Mouse (Mus musculus): ENCODE measurements around the gene Tmem120a. TPM values are rescaled to one million over a fixed set of nuclear protein-coding genes. Genes with fewer than 3 reads are reported as not detected.

The Tmem120a gene
- polyA plus RNA-seq, 1 experiment from 2014 or later, result 59.4 TPM

GRCm38 (mm10) chr5:135736544-135736943, 7.7 kb downstream of the Tmem120a start:
- Histone ChIP-seq H3K4me3 (ENCODE audit: low read depth, low read length) (no peak overlapping the region), H3K27me3 (ENCODE audit: control insufficient read depth, insufficient read depth, low read length) (no peaks in the 10 kb centered on the region), H3K4me2 (ENCODE audit: low read depth) (no peak overlapping the region), H3K9me3 (ENCODE audit: control insufficient read depth, low read length) (no peaks in the 10 kb centered on the region), H3K9ac (ENCODE audit: low read length) (no peak overlapping the region), H3K36me3 (ENCODE audit: control insufficient read depth, insufficient read depth, low read length) (peaks cover 41% of the 10 kb centered on the region), H3K4me1 (ENCODE audit: control insufficient read depth, insufficient read depth, low read length) (no peaks in the 10 kb centered on the region), H3K27ac (ENCODE audit: low read depth, low read length) (no peak overlapping the region)
- 90% methylated on average over 16 of the region's 16 CpGs for WGBS
- no peak for ATAC-seq (ENCODE audit: insufficient read depth, low FRiP score, low TSS enrichment)
- DNase-seq (ENCODE audit: low spot score), result no peak

- H3K27ac ChIP-seq (ENCODE audit: low read depth, low read length), result no peak overlapping the region
- DNase-seq (ENCODE audit: low spot score) (no peak), ATAC-seq (ENCODE audit: insufficient read depth, low FRiP score, low TSS enrichment) (no peak)
- no peaks in the 10 kb centered on the region for H3K4me1 ChIP-seq (ENCODE audit: control insufficient read depth, insufficient read depth, low read length)
- H3K9me3 ChIP-seq (ENCODE audit: control insufficient read depth, low read length), result no peaks in the 10 kb centered on the region
- H3K36me3 ChIP-seq (ENCODE audit: control insufficient read depth, insufficient read depth, low read length), result peaks cover 48% of the 10 kb centered on the region
- WGBS, result 93% methylated on average over 13 of the region's 13 CpGs
- H3K9ac ChIP-seq (ENCODE audit: low read length), result no peak overlapping the region
- H3K4me3 ChIP-seq (ENCODE audit: low read depth, low read length), result no peak overlapping the region
- H3K27me3 ChIP-seq (ENCODE audit: control insufficient read depth, insufficient read depth, low read length), result no peaks in the 10 kb centered on the region
- H3K4me2 ChIP-seq (ENCODE audit: low read depth), result no peak overlapping the region
These were observed 8.5 kb downstream of the Tmem120a start for GRCm38 (mm10) chr5:135735741-135736140.

GRCm38 (mm10) chr5:135734057-135734680, 10.1 kb downstream of the Tmem120a start:
- no peaks in the 10 kb centered on the region for H3K27me3 ChIP-seq (ENCODE audit: control insufficient read depth, insufficient read depth, low read length)
- no peak overlapping the region for H3K27ac ChIP-seq (ENCODE audit: low read depth, low read length)
- WGBS, result 93% methylated on average over 39 of the region's 42 CpGs
- no peaks in the 10 kb centered on the region for H3K4me1 ChIP-seq (ENCODE audit: control insufficient read depth, insufficient read depth, low read length)
- no peak overlapping the region for H3K4me2 ChIP-seq (ENCODE audit: low read depth)
- H3K9ac ChIP-seq (ENCODE audit: low read length), result no peak overlapping the region
- peaks cover 57% of the 10 kb centered on the region for H3K36me3 ChIP-seq (ENCODE audit: control insufficient read depth, insufficient read depth, low read length)
- no peak overlapping the region for H3K4me3 ChIP-seq (ENCODE audit: low read depth, low read length)
- ATAC-seq (ENCODE audit: insufficient read depth, low FRiP score, low TSS enrichment), result no peak
- H3K9me3 ChIP-seq (ENCODE audit: control insufficient read depth, low read length), result no peaks in the 10 kb centered on the region
- DNase-seq (ENCODE audit: low spot score), result no peak

- H3K36me3 ChIP-seq (ENCODE audit: control insufficient read depth, insufficient read depth, low read length), result peaks cover 57% of the 10 kb centered on the region
- 99% methylated on average over 4 of the region's 4 CpGs for WGBS
These were observed 11.2 kb downstream of the Tmem120a start for GRCm38 (mm10) chr5:135733071-135733470.

GRCm38 (mm10) chr5:135731322-135731721, 12.9 kb downstream of the Tmem120a start:
- DNase-seq (ENCODE audit: low spot score), result no peak
- no peak overlapping the region for H3K4me2 ChIP-seq (ENCODE audit: low read depth)
- no peak overlapping the region for H3K4me3 ChIP-seq (ENCODE audit: low read depth, low read length)
- 93% methylated on average over 16 of the region's 16 CpGs for WGBS
- peaks cover 52% of the 10 kb centered on the region for H3K36me3 ChIP-seq (ENCODE audit: control insufficient read depth, insufficient read depth, low read length)
- no peak overlapping the region for H3K27ac ChIP-seq (ENCODE audit: low read depth, low read length)
- H3K9me3 ChIP-seq (ENCODE audit: control insufficient read depth, low read length), result no peaks in the 10 kb centered on the region
- H3K4me1 ChIP-seq (ENCODE audit: control insufficient read depth, insufficient read depth, low read length), result peaks cover 1% of the 10 kb centered on the region
- no peak for ATAC-seq (ENCODE audit: insufficient read depth, low FRiP score, low TSS enrichment)
- H3K27me3 ChIP-seq (ENCODE audit: control insufficient read depth, insufficient read depth, low read length), result no peaks in the 10 kb centered on the region
- H3K9ac ChIP-seq (ENCODE audit: low read length), result no peak overlapping the region; the same call in 1 of the 2 replicates

More at GRCm38 (mm10) chr5:135733071-135733470, 11.2 kb downstream of the Tmem120a start:
- H3K9me3 ChIP-seq (ENCODE audit: control insufficient read depth, low read length), result no peaks in the 10 kb centered on the region
- H3K4me3 ChIP-seq (ENCODE audit: low read depth, low read length), result no peak overlapping the region
- no peak for ATAC-seq (ENCODE audit: insufficient read depth, low FRiP score, low TSS enrichment)
- H3K4me1 ChIP-seq (ENCODE audit: control insufficient read depth, insufficient read depth, low read length), result no peaks in the 10 kb centered on the region
- no peak overlapping the region for H3K4me2 ChIP-seq (ENCODE audit: low read depth)
- no peaks in the 10 kb centered on the region for H3K27me3 ChIP-seq (ENCODE audit: control insufficient read depth, insufficient read depth, low read length)
- no peak overlapping the region for H3K27ac ChIP-seq (ENCODE audit: low read depth, low read length)
- DNase-seq (ENCODE audit: low spot score), result no peak
- no peak overlapping the region for H3K9ac ChIP-seq (ENCODE audit: low read length)

- Histone ChIP-seq H3K27ac (ENCODE audit: low read depth, low read length) (no peak overlapping the region), H3K4me2 (ENCODE audit: low read depth) (no peak overlapping the region), H3K4me3 (ENCODE audit: low read depth, low read length) (no peak overlapping the region), H3K9ac (ENCODE audit: low read length) (no peak overlapping the region; the same call in 1 of the 2 replicates), H3K27me3 (ENCODE audit: control insufficient read depth, insufficient read depth, low read length) (no peaks in the 10 kb centered on the region), H3K36me3 (ENCODE audit: control insufficient read depth, insufficient read depth, low read length) (peaks cover 52% of the 10 kb centered on the region), H3K4me1 (ENCODE audit: control insufficient read depth, insufficient read depth, low read length) (peaks cover 5% of the 10 kb centered on the region), H3K9me3 (ENCODE audit: control insufficient read depth, low read length) (no peaks in the 10 kb centered on the region)
- 94% methylated on average over 10 of the region's 10 CpGs for WGBS
- DNase-seq (ENCODE audit: low spot score), result no peak
- no peak for ATAC-seq (ENCODE audit: insufficient read depth, low FRiP score, low TSS enrichment)
These were observed 13.3 kb downstream of the Tmem120a start for GRCm38 (mm10) chr5:135730916-135731315.

GRCm38 (mm10) chr5:135730278-135730677, 14.0 kb downstream of the Tmem120a start:
- WGBS, result 96% methylated on average over 10 of the region's 10 CpGs
- H3K4me3 ChIP-seq (ENCODE audit: low read depth, low read length), result no peak overlapping the region
- H3K4me1 ChIP-seq (ENCODE audit: control insufficient read depth, insufficient read depth, low read length), result peaks cover 12% of the 10 kb centered on the region
- H3K36me3 ChIP-seq (ENCODE audit: control insufficient read depth, insufficient read depth, low read length), result peaks cover 46% of the 10 kb centered on the region
- no peaks in the 10 kb centered on the region for H3K9me3 ChIP-seq (ENCODE audit: control insufficient read depth, low read length)
- ATAC-seq (ENCODE audit: insufficient read depth, low FRiP score, low TSS enrichment) (no peak), DNase-seq (ENCODE audit: low spot score) (no peak)
- H3K4me2 ChIP-seq (ENCODE audit: low read depth), result no peak overlapping the region
- no peak overlapping the region for H3K9ac ChIP-seq (ENCODE audit: low read length)
- H3K27me3 ChIP-seq (ENCODE audit: control insufficient read depth, insufficient read depth, low read length), result no peaks in the 10 kb centered on the region
- H3K27ac ChIP-seq (ENCODE audit: low read depth, low read length), result no peak overlapping the region

- no peak overlapping the region for H3K4me3 ChIP-seq (ENCODE audit: low read depth, low read length)
- DNase-seq (ENCODE audit: low spot score) (no peak), ATAC-seq (ENCODE audit: insufficient read depth, low FRiP score, low TSS enrichment) (no peak)
- no peak overlapping the region for H3K4me2 ChIP-seq (ENCODE audit: low read depth)
- H3K4me1 ChIP-seq (ENCODE audit: control insufficient read depth, insufficient read depth, low read length), result peaks cover 21% of the 10 kb centered on the region
- no peak overlapping the region for H3K9ac ChIP-seq (ENCODE audit: low read length)
- H3K27ac ChIP-seq (ENCODE audit: low read depth, low read length), result no peak overlapping the region
- 94% methylated on average over 13 of the region's 13 CpGs for WGBS
- no peaks in the 10 kb centered on the region for H3K9me3 ChIP-seq (ENCODE audit: control insufficient read depth, low read length)
- peaks cover 39% of the 10 kb centered on the region for H3K36me3 ChIP-seq (ENCODE audit: control insufficient read depth, insufficient read depth, low read length)
- H3K27me3 ChIP-seq (ENCODE audit: control insufficient read depth, insufficient read depth, low read length), result no peaks in the 10 kb centered on the region
These were observed 14.9 kb downstream of the Tmem120a start for GRCm38 (mm10) chr5:135729351-135729750.

- no peak overlapping the region for H3K9ac ChIP-seq (ENCODE audit: low read length)
- H3K27me3 ChIP-seq (ENCODE audit: control insufficient read depth, insufficient read depth, low read length), result no peaks in the 10 kb centered on the region
- WGBS, result 93% methylated on average over 13 of the region's 13 CpGs
- no peaks in the 10 kb centered on the region for H3K9me3 ChIP-seq (ENCODE audit: control insufficient read depth, low read length)
- peaks cover 30% of the 10 kb centered on the region for H3K4me1 ChIP-seq (ENCODE audit: control insufficient read depth, insufficient read depth, low read length)
- DNase-seq (ENCODE audit: low spot score) (no peak), ATAC-seq (ENCODE audit: insufficient read depth, low FRiP score, low TSS enrichment) (no peak)
- H3K27ac ChIP-seq (ENCODE audit: low read depth, low read length), result no peak overlapping the region
- no peak overlapping the region for H3K4me3 ChIP-seq (ENCODE audit: low read depth, low read length)
- no peak overlapping the region for H3K4me2 ChIP-seq (ENCODE audit: low read depth)
- peaks cover 29% of the 10 kb centered on the region for H3K36me3 ChIP-seq (ENCODE audit: control insufficient read depth, insufficient read depth, low read length)
These were observed 15.9 kb downstream of the Tmem120a start for GRCm38 (mm10) chr5:135728361-135728760.
